Mouse (Mus musculus) testis, adult 2 months (tissue): ENCODE measurements around the gene Tub.

ENCODE experiments used
- CTCF ChIP-seq: fragments of 200-500 bp; IDR thresholded peaks from 2 replicates; pipeline ENCODE4 v1.5.1; 2012; ENCODE audit warnings: low read depth, mild to moderate bottlenecking, inconsistent platforms, low read length, moderate library complexity; ENCODE audit not compliant: control insufficient read depth, insufficient read depth, insufficient replicate concordance
- POLR2A ChIP-seq: fragments of 200-500 bp; IDR thresholded peaks from 2 replicates; pipeline ENCODE4 v1.6.1; 2012; ENCODE audit warnings: low read depth, mild to moderate bottlenecking, inconsistent platforms, low read length, moderate library complexity; ENCODE audit not compliant: control insufficient read depth

DNA sequence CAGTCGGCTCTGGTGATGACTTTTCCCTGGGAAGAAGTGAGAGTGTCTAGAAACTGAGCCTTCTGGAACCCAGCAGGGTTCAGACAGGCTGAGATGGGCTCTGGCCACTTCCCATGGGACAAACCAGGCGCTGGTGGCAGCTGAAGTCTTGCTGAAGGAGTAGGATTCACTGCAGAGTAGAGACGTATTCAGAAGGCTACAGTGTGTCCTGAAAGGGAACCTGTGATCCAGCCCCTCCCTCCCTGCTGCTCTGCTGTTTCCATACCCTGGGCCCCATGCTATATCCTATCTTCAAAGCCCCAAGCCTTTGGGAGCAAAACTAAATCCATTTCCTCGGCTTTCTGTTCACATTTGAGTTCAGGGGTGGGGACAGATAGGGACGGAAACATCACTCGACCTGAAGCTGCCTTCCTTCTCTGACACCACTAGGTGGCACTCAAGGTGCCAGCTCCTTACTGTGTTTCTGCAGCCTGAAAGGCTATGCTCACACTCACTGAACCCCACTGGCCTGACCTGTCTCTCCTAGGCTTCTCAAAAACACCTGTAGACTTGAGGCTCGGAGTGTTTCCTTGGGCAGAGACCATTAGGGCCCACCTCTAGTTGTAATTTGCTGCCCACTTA is 16.7 kb downstream of the Tub start:
- TF ChIP-seq CTCF, result peak; percentile 80; the same call in 1 of the 2 replicates
- TF ChIP-seq POLR2A, result no peak
